Mouse (Mus musculus): ENCODE data around the gene Dlgap5. TPM values are rescaled to one million over a fixed set of nuclear protein-coding genes. Genes with fewer than 3 reads are reported as not detected.

The Dlgap5 gene
- polyA plus RNA-seq, 1 experiment, result 0.76 TPM

DNA sequence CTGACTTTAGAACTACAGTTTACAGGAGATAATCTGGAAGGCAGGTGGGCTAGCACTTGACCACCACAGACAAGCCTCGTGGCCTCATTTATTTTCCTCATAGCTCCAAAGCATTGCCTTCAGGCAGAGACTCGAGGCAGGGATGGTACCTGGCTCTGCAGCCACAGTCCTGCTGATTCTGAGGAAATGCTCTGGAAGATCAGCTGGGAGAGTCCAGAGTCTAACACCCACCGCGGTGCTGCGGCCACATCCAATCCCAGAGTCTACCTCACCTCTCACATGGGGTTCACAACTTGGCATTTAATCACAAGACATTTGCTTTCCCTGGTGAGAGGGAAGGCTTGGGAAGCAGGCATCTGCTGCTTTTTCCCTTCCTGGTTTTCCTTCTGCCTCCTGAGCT is 63.3 kb downstream of the Dlgap5 start:
- no peak for DNase-seq (ENCODE audit: extremely low spot score in 1 of 2, low spot score in 1 of 2)

DNA sequence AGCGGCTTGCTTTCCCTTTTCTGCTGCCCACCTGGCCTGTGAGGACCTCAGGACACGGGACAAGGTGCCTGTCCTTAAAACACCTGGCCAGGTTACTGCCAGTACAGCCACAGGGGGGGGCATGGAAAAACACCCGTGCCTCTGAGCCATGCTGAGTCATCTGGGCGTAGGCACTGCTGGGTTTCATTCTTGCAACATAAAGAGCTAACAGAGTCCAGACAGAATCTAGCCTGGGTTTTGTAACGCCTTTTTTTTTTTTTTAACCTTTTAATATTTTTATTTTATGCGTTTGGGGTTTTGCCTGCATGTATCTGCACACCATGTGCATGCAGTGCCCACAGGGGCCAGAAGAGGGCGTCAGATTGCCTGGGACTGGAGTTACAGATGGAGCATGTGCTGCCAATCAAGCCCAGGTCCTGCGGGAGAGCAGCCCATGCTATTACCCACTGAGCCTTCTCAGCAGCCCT is 64.1 kb downstream of the Dlgap5 start:
- DNase-seq (ENCODE audit: extremely low spot score in 1 of 2, low spot score in 1 of 2), result no peak

DNA sequence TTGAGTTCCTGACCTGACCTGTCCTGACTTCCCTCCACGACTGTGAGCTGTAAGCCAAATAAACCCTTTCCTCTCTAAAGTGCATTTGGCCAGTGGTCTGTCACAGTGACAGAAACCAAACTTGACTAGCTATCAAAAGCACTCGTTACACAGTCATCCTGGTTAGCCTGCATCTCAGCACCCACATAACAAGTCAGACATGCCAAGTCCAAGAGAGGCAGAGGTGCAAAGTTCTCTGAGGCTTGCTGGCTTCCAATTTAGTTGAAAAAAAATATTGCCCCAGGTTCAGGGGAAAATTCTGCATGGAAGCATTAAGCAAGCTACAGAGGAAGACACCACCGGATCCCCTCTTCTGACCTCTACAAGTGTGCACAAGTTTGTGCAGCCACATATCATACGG is 65.0 kb downstream of the Dlgap5 start:
- DNase-seq (ENCODE audit: extremely low spot score in 1 of 2, low spot score in 1 of 2), result no peak

DNA sequence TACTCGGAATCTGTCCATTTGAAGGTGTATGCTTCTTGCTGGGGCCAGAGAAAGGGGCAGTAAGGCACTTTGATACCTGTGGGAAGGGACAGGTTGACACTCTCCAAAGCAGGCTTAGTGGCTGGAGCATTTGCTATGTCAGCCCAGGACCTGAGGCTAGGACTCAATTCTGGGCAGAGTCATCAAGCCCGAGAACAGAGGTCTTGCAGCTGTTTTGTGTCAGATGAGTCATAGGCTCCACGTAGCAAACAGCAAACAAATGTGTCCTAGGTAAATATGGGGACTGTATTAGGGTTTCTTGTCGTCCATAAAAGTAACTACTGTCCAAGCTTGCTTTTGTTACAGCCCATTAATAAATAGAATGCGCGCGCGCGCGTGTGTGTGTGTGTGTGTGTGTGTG is 65.9 kb downstream of the Dlgap5 start:
- no peak for DNase-seq (ENCODE audit: extremely low spot score in 1 of 2, low spot score in 1 of 2)

DNA sequence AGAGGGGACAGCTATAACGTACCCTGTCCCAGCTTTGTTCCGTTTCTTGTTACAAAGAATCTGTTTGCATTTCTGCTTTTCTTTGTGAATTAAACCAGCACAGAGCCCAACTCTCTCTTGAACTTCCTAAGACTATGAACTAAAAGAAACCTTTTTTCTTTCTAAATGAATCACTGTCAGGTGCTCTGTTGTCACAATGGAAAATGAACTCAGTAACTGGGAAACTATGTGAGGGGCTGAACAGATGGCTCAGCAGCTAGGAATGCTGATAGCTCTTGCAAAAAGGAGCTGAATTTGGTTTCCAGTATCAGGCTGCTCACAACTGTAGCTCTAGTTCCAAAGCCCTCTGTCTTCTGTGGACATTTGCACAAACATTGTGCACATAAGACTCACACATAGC is 67.2 kb downstream of the Dlgap5 start:
- no peak for DNase-seq (ENCODE audit: extremely low spot score in 1 of 2, low spot score in 1 of 2)

DNA sequence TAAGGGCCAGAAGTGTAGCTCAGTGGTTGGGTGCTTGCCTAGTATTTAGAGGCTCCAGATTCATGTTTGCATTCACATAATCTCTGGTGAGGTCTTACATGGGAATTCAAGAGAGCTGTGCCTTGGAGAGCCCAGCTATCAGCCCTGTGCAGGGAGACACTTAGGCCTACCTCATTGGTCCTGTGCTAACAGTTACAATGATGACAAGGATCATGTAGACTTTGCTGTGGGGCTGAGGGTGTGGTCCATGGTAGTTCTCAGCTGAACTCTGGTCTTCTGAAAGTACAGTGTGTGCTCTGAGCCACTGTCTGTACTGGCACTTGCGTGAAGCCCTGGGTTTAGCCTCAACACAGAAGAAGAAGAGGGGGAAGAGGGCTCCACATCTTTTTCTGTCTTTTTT is 71.5 kb downstream of the Dlgap5 start:
- DNase-seq (ENCODE audit: extremely low spot score in 1 of 2, low spot score in 1 of 2), result no peak

DNA sequence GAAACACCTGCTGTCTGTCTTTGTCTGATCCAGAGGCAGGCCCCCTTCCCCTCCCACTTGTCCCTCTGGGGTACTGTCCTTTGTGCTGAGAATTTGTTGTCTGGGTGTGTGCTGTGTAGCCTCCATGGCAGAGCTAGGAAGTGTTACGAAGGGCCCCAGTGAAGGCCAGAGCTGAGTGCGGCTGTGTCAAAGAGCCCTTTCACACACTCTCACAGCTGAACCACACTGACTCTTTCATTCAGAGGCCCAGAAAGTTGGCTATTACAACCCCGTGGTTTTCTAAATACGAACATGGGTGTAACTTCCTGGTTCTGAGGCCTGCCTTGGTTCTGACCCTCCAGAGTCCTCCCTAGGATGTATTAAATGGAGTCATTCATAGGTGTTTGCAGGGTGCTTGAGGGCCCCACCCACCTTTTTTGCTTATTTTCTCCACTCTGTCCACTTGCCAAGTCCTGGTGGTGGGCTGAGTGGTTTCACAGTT is 76.4 kb downstream of the Dlgap5 start:
- DNase-seq (ENCODE audit: extremely low spot score in 1 of 2, low spot score in 1 of 2), result no peak

DNA sequence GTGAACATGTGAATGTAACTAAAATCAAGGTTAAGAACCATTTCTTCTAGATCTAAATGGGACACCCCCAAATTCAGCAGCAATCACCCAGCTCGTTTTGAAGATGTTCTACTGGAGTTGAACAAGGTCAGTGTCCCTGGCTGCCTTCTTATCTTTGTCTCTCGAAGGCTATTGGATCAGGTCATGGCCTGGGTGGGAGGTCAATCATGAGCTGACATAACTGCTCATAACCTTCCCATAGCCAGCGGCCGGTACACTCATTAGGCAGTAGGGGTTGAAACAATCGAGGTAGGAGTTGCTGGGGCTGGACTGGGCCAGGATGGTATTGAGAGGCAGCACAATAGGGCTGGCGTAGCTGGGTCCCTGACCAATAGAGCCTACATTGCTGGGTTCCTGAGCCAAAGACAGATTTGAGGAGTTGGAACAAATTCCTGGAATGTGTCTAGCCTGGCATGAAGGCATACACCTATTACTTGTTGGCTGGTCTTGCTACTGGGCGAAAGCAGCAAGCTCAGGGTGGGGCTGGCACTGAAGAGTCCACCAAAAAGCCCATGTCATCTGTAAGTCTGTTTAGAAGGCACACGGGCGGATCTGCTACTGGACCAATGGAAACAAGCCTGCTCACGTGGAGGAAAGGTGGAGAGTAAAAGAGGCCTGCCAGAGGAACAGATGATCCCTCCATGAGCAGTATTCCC is 77.8 kb downstream of the Dlgap5 start:
- DNase-seq (ENCODE audit: extremely low spot score in 1 of 2, low spot score in 1 of 2), result no peak

Other genes starting within 250 kb of the Dlgap5 start
- 1.8 and 2.4 TPM in 2 replicates for gene Gch1, start 229.0 kb downstream of the Dlgap5 start, polyA plus RNA-seq (2012; rRNA removed)
- 5.6 and 6.6 TPM in 2 replicates for gene Wdhd1, start 141.6 kb downstream of the Dlgap5 start, polyA plus RNA-seq (2012; rRNA removed)
- 5.6 and 5.9 TPM in 2 replicates for gene Socs4, start 141.5 kb downstream of the Dlgap5 start, polyA plus RNA-seq (2012; rRNA removed)
- gene Mapk1ip1l, start 120.1 kb downstream of the Dlgap5 start, polyA plus RNA-seq (2012; rRNA removed), result 28.1 and 29.9 TPM in 2 replicates
- gene Lgals3, start 50.7 kb downstream of the Dlgap5 start, polyA plus RNA-seq (2012; rRNA removed), result 2.2 and 5.4 TPM in 2 replicates
- gene Fbxo34, start 32.0 kb upstream of the Dlgap5 start, polyA plus RNA-seq (2012; rRNA removed), result 46.4 and 53.0 TPM in 2 replicates
- gene Atg14, start 152.2 kb upstream of the Dlgap5 start, polyA plus RNA-seq (2012; rRNA removed), result 13.6 and 15.1 TPM in 2 replicates
- 52.6 and 61.2 TPM in 2 replicates for gene Ktn1, start 230.0 kb upstream of the Dlgap5 start, polyA plus RNA-seq (2012; rRNA removed)